Mouse (Mus musculus) hindbrain, embryonic 11.5 days (tissue): ENCODE data around the gene Zfp827. TPM values are rescaled to one million over a fixed set of nuclear protein-coding genes. Genes with fewer than 3 reads are reported as not detected.

ENCODE experiments used
- ATAC-seq: fragments of 200-750 bp; cut with Nextera tagmentation; 2 replicates; pipeline ENCODE4 v1.8.0; 2017; ENCODE audit warnings: mild to moderate bottlenecking, moderate TSS enrichment, moderate library complexity; ENCODE audit not compliant: low FRiP score
- DNase-seq: peaks from one replicate; pipeline ENCODE4 v3.0.0-alpha.2; 2015; ENCODE audit warnings: low spot score
- H3K27ac ChIP-seq: fragments of 300-500 bp; sonication (generic); 2 replicates; pipeline ENCODE4 v1.5.1; 2014; ENCODE audit warnings: mild to moderate bottlenecking, low read depth, low read length
- H3K27me3 ChIP-seq: fragments of 300-500 bp; sonication (generic); 2 replicates; pipeline ENCODE4 v1.6.1; 2014; ENCODE audit warnings: mild to moderate bottlenecking, low read length, moderate library complexity, mixed read lengths; ENCODE audit not compliant: control insufficient read depth, insufficient read depth
- H3K36me3 ChIP-seq: fragments of 300-500 bp; sonication (generic); 2 replicates; pipeline ENCODE4 v1.6.1; 2014; ENCODE audit warnings: mild to moderate bottlenecking, low read length, moderate library complexity, mixed read lengths; ENCODE audit not compliant: control insufficient read depth, insufficient read depth
- H3K4me1 ChIP-seq: fragments of 300-500 bp; sonication (generic); replicated peaks from 2 replicates; pipeline ENCODE4 v1.6.1; 2014; ENCODE audit warnings: low read length, mixed read lengths; ENCODE audit not compliant: control insufficient read depth, insufficient read depth
- H3K4me2 ChIP-seq: fragments of 300-500 bp; sonication (generic); replicated peaks from 2 replicates; pipeline ENCODE4 v1.6.1; 2014; ENCODE audit warnings: mild to moderate bottlenecking, low read depth, low read length
- H3K4me3 ChIP-seq: fragments of 300-500 bp; sonication (generic); 2 replicates; pipeline ENCODE4 v1.5.1; 2014; ENCODE audit warnings: low read depth, low read length
- H3K9ac ChIP-seq: fragments of 300-500 bp; sonication (generic); 2 replicates; pipeline ENCODE4 v1.6.1; 2014; ENCODE audit warnings: low read depth, low read length
- H3K9me3 ChIP-seq: fragments of 300-500 bp; sonication (generic); 2 replicates; pipeline ENCODE4 v1.6.1; 2016; ENCODE audit warnings: low read length; ENCODE audit not compliant: control insufficient read depth
- WGBS: fragments of 180-500 bp; shearing (Covaris S2); extraction: QIAGEN DNeasy Blood & Tissue Kit; methylation state at CpG from one replicate; pipeline ENCODE4 v1.1.7; 2014; 5-methylcytosine and 5-hydroxymethylcytosine counted together
- polyA plus RNA-seq: library from polyadenylated mRNA; unstranded; fragments of >200 nt; fragmentation: Nextera tagmentation; extraction: Ambion mirVana; gene quantifications from 2 replicates; pipeline ENCODE4 v1.2.1, GENCODE M21; 2014

The Zfp827 gene
- polyA plus RNA-seq, 1 experiment from 2014 or later = 12.7 TPM

DNA sequence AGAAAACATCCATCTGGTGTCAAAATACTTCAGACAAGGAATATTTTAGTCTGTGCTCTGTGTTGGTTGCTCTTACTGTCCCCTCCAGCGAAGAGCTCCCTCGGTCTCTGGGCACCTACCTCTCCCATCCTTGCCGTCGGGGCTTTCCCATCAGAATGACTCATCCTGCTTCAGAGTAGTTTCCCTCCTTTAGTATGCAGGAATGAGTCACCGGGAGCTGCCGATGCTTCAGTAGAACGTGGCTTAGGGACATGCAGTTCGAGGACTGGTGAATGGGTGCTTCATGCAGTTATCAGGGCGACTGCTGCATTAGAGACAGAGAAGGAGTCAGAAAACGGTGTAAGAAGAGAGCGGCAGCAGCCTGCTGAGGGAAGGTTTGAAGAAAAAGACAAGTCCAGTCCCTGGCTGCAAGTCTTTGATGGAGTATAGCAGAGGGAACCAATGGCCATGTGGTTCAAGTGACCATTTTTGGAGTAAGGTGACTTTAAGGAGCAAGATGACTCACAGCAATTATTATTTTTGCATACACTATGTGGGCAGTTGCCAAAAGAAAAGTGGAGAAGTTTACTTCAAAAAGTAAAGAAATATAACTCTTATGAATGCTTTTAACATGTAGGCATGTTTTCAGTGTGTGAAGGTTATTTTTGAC, 122.4 kb downstream of the Zfp827 start:
- Histone ChIP-seq H3K27me3 (no peaks in the 10 kb centered on the region), H3K4me2 (no peak overlapping the region), H3K9me3 (no peaks in the 10 kb centered on the region), H3K4me1 (no peaks in the 10 kb centered on the region), H3K27ac (no peak overlapping the region), H3K9ac (no peak overlapping the region), H3K36me3 (no peaks in the 10 kb centered on the region), H3K4me3 (no peak overlapping the region)
- DNase-seq (no peak), ATAC-seq (no peak)
- 81% methylated on average over 11 of the region's 11 CpGs for whole genome bisulfite sequencing

DNA sequence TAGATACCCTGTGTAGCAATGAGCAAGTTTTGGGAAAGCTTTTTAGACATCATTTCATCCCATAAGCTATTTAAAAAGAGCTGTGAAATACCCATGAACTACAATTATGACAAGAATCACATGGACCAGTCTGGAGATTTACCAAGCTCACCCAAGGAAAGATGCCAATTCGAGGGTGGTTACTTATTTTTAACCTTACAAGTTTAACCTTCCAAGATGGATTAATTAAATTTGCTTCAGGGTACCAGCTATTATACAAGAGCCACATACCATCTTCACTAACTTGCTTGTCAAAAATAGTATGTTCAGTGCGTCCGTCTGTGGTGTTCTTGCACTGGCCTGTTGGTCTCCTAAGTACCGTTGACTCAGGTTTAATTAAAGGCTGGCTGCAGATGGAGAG, 123.4 kb downstream of the Zfp827 start:
- no peak overlapping the region for H3K9ac ChIP-seq
- H3K36me3 ChIP-seq = no peaks in the 10 kb centered on the region

DNA sequence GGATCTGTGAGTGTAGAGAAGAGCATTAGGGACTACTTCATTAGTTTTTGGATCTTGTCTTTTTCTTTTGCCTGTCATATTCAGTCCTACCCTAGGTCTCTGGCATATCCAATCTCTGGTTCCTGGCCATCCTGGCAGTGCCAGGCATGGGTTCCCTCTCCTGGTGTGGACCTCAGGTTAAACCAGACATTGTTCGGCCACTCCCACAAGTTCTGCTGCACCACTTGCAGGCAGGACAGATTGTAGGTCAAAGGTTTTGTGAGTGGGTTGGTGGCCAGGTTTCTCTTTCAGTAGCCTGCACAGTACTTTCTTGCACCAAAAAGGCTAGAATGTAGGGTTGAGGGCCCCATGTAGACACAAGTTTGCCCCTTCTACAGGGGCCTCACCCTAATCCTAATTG, 125.0 kb downstream of the Zfp827 start:
- Histone ChIP-seq H3K4me2 (no peak overlapping the region), H3K4me3 (no peak overlapping the region), H3K9me3 (no peaks in the 10 kb centered on the region), H3K27ac (no peak overlapping the region), H3K9ac (no peak overlapping the region), H3K27me3 (no peaks in the 10 kb centered on the region), H3K36me3 (no peaks in the 10 kb centered on the region), H3K4me1 (no peaks in the 10 kb centered on the region)
- DNase-seq (no peak), ATAC-seq (no peak)
- 96% methylated on average over 1 of the region's 1 CpGs for WGBS

More for the DNA sequence above, 123.4 kb downstream of the Zfp827 start:
- no peak overlapping the region for H3K4me3 ChIP-seq
- no peaks in the 10 kb centered on the region for H3K9me3 ChIP-seq
- H3K27ac ChIP-seq = no peak overlapping the region
- no peaks in the 10 kb centered on the region for H3K4me1 ChIP-seq
- no peak for DNase-seq
- no peak for ATAC-seq
- WGBS = 87% methylated on average over 4 of the region's 4 CpGs
- H3K4me2 ChIP-seq = no peak overlapping the region
- no peaks in the 10 kb centered on the region for H3K27me3 ChIP-seq

DNA sequence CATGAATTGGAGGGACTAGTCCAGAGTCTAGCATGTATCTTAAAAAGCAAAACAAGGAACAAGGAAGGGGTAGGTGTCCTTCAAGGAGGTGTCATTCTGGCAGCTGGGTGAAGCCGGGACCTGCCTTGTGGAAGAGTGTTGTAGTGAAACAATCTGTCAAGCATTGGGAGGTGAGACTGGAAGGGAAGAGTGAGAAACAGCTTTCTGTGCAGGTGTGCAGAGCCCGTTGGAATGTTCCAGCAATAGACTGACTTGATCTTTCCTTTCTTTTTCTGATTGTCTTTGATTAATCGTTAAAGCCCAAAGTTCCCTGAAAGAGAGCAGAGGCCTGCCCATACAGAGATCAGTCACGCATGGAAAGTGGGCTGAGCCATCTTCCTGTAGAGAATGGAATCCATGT, 125.4 kb downstream of the Zfp827 start:
- Histone ChIP-seq H3K4me3 (no peak overlapping the region), H3K4me1 (no peaks in the 10 kb centered on the region), H3K4me2 (no peak overlapping the region), H3K9ac (no peak overlapping the region), H3K27me3 (no peaks in the 10 kb centered on the region), H3K36me3 (no peaks in the 10 kb centered on the region), H3K27ac (no peak overlapping the region), H3K9me3 (no peaks in the 10 kb centered on the region)
- 89% methylated on average over 4 of the region's 4 CpGs for WGBS
- DNase-seq = no peak
- ATAC-seq = no peak

DNA sequence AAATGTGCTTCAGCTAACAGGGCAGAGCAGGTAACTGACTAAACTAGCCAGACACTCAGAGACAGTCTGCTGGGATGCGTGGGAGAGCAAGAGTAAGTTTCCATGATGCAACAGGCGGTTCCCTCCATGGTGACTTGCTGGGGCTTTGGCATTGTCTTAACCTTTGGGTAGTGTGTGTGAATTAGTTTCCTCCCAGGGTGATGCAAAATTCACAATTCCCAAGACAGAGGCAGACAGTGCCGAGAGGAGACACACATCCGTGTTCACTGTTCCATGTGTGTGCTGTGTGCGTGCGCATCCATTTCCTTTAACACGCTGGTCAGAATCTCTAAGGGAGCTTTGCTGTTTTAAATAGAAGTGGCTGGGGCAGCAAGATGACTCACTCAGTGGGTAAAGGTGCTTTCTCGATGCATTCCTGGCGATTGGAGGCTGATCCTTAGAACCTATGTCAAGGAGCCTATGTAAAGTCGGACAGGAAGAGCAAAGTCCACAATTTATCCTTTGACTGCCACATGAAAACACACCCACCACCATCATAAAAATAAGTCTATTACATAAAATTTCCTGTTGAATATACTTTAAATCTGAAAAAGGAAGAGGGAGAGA, 127.4 kb downstream of the Zfp827 start:
- Histone ChIP-seq H3K4me2 (no peak overlapping the region), H3K9ac (no peak overlapping the region), H3K4me1 (no peaks in the 10 kb centered on the region), H3K4me3 (no peak overlapping the region), H3K27ac (no peak overlapping the region), H3K27me3 (no peaks in the 10 kb centered on the region), H3K9me3 (no peaks in the 10 kb centered on the region), H3K36me3 (0 out of 2 replicates have a peak, but pooled peaks cover 2% of the 10 kb centered on the region)
- no peak for DNase-seq
- ATAC-seq = no peak
- 95% methylated on average over 10 of the region's 10 CpGs for WGBS

DNA sequence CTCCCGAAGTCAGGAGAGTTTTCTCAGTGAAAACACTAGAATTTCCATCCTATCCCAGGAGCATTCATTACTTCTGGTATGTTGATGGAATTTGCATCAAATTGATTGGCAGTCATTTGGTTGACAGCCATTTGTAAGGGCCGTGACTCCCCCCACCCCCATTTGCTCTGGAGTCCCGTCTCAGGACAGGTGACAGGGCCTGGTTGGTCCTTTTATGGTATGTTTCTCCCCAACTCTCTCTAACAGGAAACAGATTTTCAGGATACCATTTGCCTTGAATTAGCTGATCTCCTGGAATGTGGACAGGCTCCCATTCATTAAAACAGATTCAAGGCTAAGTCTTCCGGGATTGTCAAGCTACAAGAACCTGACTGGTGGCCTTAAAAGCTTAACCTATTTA, 129.1 kb downstream of the Zfp827 start:
- H3K27me3 ChIP-seq = no peaks in the 10 kb centered on the region
- H3K36me3 ChIP-seq = 0 out of 2 replicates have a peak, but pooled peaks cover 2% of the 10 kb centered on the region
- H3K4me3 ChIP-seq = no peak overlapping the region
- no peak overlapping the region for H3K4me2 ChIP-seq
- no peak for DNase-seq
- no peaks in the 10 kb centered on the region for H3K4me1 ChIP-seq
- H3K27ac ChIP-seq = no peak overlapping the region
- no peaks in the 10 kb centered on the region for H3K9me3 ChIP-seq
- ATAC-seq = no peak
- no peak overlapping the region for H3K9ac ChIP-seq
- WGBS = 68% methylated on average over 4 of the region's 4 CpGs

DNA sequence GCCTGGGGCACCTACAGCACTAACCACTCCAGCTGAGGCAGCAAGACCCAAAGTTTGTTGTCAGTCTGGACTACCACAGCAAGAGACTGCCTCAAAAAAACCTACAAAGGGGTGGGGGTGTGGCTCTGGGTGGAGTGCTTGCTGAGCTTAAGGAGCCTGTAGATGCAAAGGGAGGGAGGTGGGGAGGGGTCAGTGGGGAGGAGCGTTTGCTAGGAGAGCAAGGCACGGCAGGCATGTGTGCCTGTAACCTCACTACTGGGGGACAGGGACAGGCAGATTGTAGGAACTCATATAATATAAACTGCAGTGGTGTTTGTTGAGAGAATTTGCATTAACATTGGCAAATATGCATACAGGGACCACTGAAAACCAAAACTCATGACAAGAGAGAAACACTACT, 130.1 kb downstream of the Zfp827 start:
- DNase-seq = no peak
- Histone ChIP-seq H3K27me3 (no peaks in the 10 kb centered on the region), H3K4me2 (no peak overlapping the region), H3K27ac (no peak overlapping the region), H3K4me3 (no peak overlapping the region), H3K4me1 (no peaks in the 10 kb centered on the region), H3K36me3 (0 out of 2 replicates have a peak, but pooled peaks cover 2% of the 10 kb centered on the region), H3K9ac (no peak overlapping the region), H3K9me3 (no peaks in the 10 kb centered on the region)
- no peak for ATAC-seq
- 38% methylated on average over 2 of the region's 2 CpGs for WGBS

DNA sequence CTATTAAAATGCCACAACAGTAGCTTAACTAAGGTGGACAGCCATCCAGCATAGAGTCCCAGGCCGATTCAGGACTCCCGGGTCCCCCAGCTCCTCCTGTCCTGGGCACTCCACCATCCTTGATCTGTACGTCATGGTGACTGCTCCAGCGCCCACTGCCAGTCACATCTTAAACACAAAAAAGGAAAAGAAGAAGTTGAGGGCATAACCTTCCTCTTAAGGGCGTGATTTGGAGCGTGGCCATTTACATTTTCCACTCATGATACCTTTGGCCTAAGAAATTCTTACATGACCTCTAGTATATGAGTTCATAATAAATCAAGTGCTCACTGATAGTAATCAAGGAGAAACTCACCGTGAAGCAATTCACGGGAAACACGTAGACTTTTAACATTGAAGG, 131.2 kb downstream of the Zfp827 start:
- H3K4me3 ChIP-seq = no peak overlapping the region
- ATAC-seq (no peak), DNase-seq (no peak)
- H3K4me2 ChIP-seq = no peak overlapping the region
- 0 out of 2 replicates have a peak, but pooled peaks cover 2% of the 10 kb centered on the region for H3K36me3 ChIP-seq
- H3K4me1 ChIP-seq = no peaks in the 10 kb centered on the region
- H3K27me3 ChIP-seq = no peaks in the 10 kb centered on the region
- H3K9me3 ChIP-seq = no peaks in the 10 kb centered on the region
- H3K27ac ChIP-seq = no peak overlapping the region
- 93% methylated on average over 9 of the region's 9 CpGs for WGBS
- no peak overlapping the region for H3K9ac ChIP-seq

DNA sequence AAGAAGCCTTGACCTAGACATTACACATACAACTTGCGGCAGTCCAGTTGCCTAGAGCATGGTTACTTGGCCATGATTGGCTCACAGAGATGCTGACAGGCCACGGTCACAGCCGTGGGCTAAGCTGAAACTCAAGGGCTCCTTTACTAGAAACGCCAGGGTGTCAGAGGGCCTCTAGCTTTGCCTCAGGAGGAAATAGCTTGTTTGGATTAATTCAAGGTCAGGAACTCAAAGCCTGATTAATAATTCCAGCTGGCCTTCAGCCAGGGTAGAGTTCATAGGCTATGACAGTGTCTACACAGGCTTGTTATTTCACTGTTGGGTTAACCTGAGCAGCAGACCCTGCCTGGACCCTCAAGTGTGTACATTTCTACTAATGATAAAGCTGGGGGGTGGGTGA, 132.1 kb downstream of the Zfp827 start:
- H3K4me2 ChIP-seq = no peak overlapping the region
- ATAC-seq (no peak), DNase-seq (no peak)
- no peak overlapping the region for H3K9ac ChIP-seq
- no peaks in the 10 kb centered on the region for H3K9me3 ChIP-seq
- 69% methylated on average over 4 of the region's 4 CpGs for WGBS
- 0 out of 2 replicates have a peak, but pooled peaks cover 2% of the 10 kb centered on the region for H3K36me3 ChIP-seq
- no peaks in the 10 kb centered on the region for H3K4me1 ChIP-seq
- no peak overlapping the region for H3K4me3 ChIP-seq
- H3K27ac ChIP-seq = no peak overlapping the region
- no peaks in the 10 kb centered on the region for H3K27me3 ChIP-seq
